Mouse (Mus musculus) lung, embryonic 16.5 days (tissue): ENCODE results near the gene Macrod2. TPM values are rescaled to one million over a fixed set of nuclear protein-coding genes. Genes with fewer than 3 reads are reported as not detected.
A peak's percentile ranks its signal among the peaks of the same experiment; 100 is the strongest.

Experiments used
- ATAC-seq: fragments of 200-750 bp; cut with Nextera tagmentation; 2 replicates; pipeline ENCODE4 v1.8.0; 2017; ENCODE audit warnings: low read depth, mild to moderate bottlenecking, moderate library complexity
- H3K27ac ChIP-seq: fragments of 300-500 bp; sonication (generic); 2 replicates; pipeline ENCODE4 v1.5.1; 2014; ENCODE audit warnings: mild to moderate bottlenecking, control low read depth, low read length
- H3K27me3 ChIP-seq: fragments of 300-500 bp; sonication (generic); 2 replicates; pipeline ENCODE4 v1.6.1; 2014; ENCODE audit warnings: low read depth, low read length, mixed read lengths; ENCODE audit not compliant: control insufficient read depth, insufficient read depth
- H3K36me3 ChIP-seq: fragments of 300-500 bp; sonication (generic); 2 replicates; pipeline ENCODE4 v1.6.1; 2014; ENCODE audit warnings: low read length; ENCODE audit not compliant: control insufficient read depth, insufficient read depth
- H3K4me1 ChIP-seq: fragments of 300-500 bp; sonication (generic); replicated peaks from 2 replicates; pipeline ENCODE4 v1.6.1; 2014; ENCODE audit warnings: low read length, mixed read lengths; ENCODE audit not compliant: control insufficient read depth, insufficient read depth
- H3K4me2 ChIP-seq: fragments of 300-500 bp; sonication (generic); 2 replicates; pipeline ENCODE4 v1.6.1; 2014; ENCODE audit warnings: low read depth, low read length, control low read depth
- H3K4me3 ChIP-seq: fragments of 300-500 bp; sonication (generic); 2 replicates; pipeline ENCODE4 v1.5.1; 2014; ENCODE audit warnings: mild to moderate bottlenecking, low read length, control low read depth
- H3K9ac ChIP-seq: fragments of 300-500 bp; sonication (generic); 2 replicates; pipeline ENCODE4 v1.6.1; 2014; ENCODE audit warnings: low read length, control low read depth
- H3K9me3 ChIP-seq: fragments of 300-500 bp; sonication (generic); 2 replicates; pipeline ENCODE4 v1.6.1; 2016; ENCODE audit warnings: low read length; ENCODE audit not compliant: control insufficient read depth
- WGBS: fragments of 180-500 bp; shearing (Covaris S2); extraction: QIAGEN DNeasy Blood & Tissue Kit; methylation state at CpG from one replicate; pipeline ENCODE4 v1.1.7; 2014; 5-methylcytosine and 5-hydroxymethylcytosine counted together
- polyA plus RNA-seq: library from polyadenylated mRNA; unstranded; fragments of >200 nt; fragmentation: Nextera tagmentation; extraction: Ambion mirVana; gene quantifications from 2 replicates; pipeline ENCODE4 v1.2.1, GENCODE M21; 2015

Gene Macrod2
- polyA plus RNA-seq, 1 experiment from 2014 or later, result 32.1 TPM

GRCm38 (mm10) chr2:140475770-140476169 lies 80.7 kb downstream of the Macrod2 start:
- ATAC-seq, result no peak
- Histone ChIP-seq H3K4me2 (no peak overlapping the region), H3K4me1 (no peaks in the 10 kb centered on the region), H3K9ac (no peak overlapping the region), H3K9me3 (no peaks in the 10 kb centered on the region), H3K27me3 (no peaks in the 10 kb centered on the region), H3K27ac (no peak overlapping the region), H3K36me3 (no peaks in the 10 kb centered on the region), H3K4me3 (no peak overlapping the region)
- 79% methylated on average over 2 of the region's 2 CpGs for WGBS

GRCm38 (mm10) chr2:140476891-140477290 lies 81.8 kb downstream of the Macrod2 start:
- Histone ChIP-seq H3K4me3 (no peak overlapping the region), H3K27ac (no peak overlapping the region), H3K27me3 (no peaks in the 10 kb centered on the region), H3K9me3 (no peaks in the 10 kb centered on the region), H3K4me2 (no peak overlapping the region), H3K36me3 (no peaks in the 10 kb centered on the region), H3K9ac (no peak overlapping the region), H3K4me1 (no peaks in the 10 kb centered on the region)
- 78% methylated on average over 4 of the region's 4 CpGs for WGBS
- ATAC-seq, result no peak

GRCm38 (mm10) chr2:140482604-140483003 lies 87.5 kb downstream of the Macrod2 start:
- no peaks in the 10 kb centered on the region for H3K27me3 ChIP-seq
- H3K9ac ChIP-seq, result no peak overlapping the region
- no peaks in the 10 kb centered on the region for H3K36me3 ChIP-seq
- no peaks in the 10 kb centered on the region for H3K9me3 ChIP-seq
- WGBS, result 70% methylated on average over 2 of the region's 2 CpGs
- H3K27ac ChIP-seq, result no peak overlapping the region
- H3K4me2 ChIP-seq, result no peak overlapping the region
- no peak overlapping the region for H3K4me3 ChIP-seq
- no peaks in the 10 kb centered on the region for H3K4me1 ChIP-seq
- ATAC-seq, result no peak

- Histone ChIP-seq H3K4me1 (peaks cover 3% of the 10 kb centered on the region; the same call in 1 of the 2 replicates), H3K9me3 (no peaks in the 10 kb centered on the region), H3K27ac (no peak overlapping the region), H3K4me2 (no peak overlapping the region), H3K27me3 (no peaks in the 10 kb centered on the region), H3K9ac (no peak overlapping the region), H3K36me3 (no peaks in the 10 kb centered on the region), H3K4me3 (no peak overlapping the region)
- WGBS, result 44% methylated on average over 3 of the region's 3 CpGs
- 0 out of 2 replicates have a peak, but pooled peaks have one; percentile 15 for ATAC-seq
Measured at GRCm38 (mm10) chr2:140497688-140498087, 102.6 kb downstream of the Macrod2 start.

GRCm38 (mm10) chr2:140500951-140501350 lies 105.8 kb downstream of the Macrod2 start:
- no peaks in the 10 kb centered on the region for H3K27me3 ChIP-seq
- 10% methylated on average over 5 of the region's 5 CpGs for WGBS
- no peak overlapping the region for H3K27ac ChIP-seq
- peaks cover 3% of the 10 kb centered on the region; the same call in 1 of the 2 replicates for H3K4me1 ChIP-seq
- H3K36me3 ChIP-seq, result no peaks in the 10 kb centered on the region
- no peak overlapping the region for H3K4me3 ChIP-seq
- no peak overlapping the region for H3K4me2 ChIP-seq
- peak; percentile 78 for ATAC-seq
- no peaks in the 10 kb centered on the region for H3K9me3 ChIP-seq
- H3K9ac ChIP-seq, result no peak overlapping the region

- Histone ChIP-seq H3K4me3 (no peak overlapping the region), H3K4me2 (no peak overlapping the region), H3K36me3 (no peaks in the 10 kb centered on the region), H3K4me1 (no peaks in the 10 kb centered on the region), H3K27me3 (no peaks in the 10 kb centered on the region), H3K9ac (no peak overlapping the region), H3K9me3 (no peaks in the 10 kb centered on the region), H3K27ac (no peak overlapping the region)
- WGBS, result 93% methylated on average over 2 of the region's 2 CpGs
- no peak for ATAC-seq
Measured at GRCm38 (mm10) chr2:140521472-140521871, 126.4 kb downstream of the Macrod2 start.

GRCm38 (mm10) chr2:140530214-140530613 lies 135.1 kb downstream of the Macrod2 start:
- H3K27me3 ChIP-seq, result no peaks in the 10 kb centered on the region
- no peak overlapping the region for H3K4me3 ChIP-seq
- no peaks in the 10 kb centered on the region for H3K36me3 ChIP-seq
- ATAC-seq, result no peak
- H3K9me3 ChIP-seq, result no peaks in the 10 kb centered on the region
- H3K4me1 ChIP-seq, result no peaks in the 10 kb centered on the region
- no peak overlapping the region for H3K27ac ChIP-seq
- no peak overlapping the region for H3K9ac ChIP-seq
- H3K4me2 ChIP-seq, result no peak overlapping the region
- WGBS, result 70% methylated on average over 2 of the region's 2 CpGs

- Histone ChIP-seq H3K4me3 (no peak overlapping the region), H3K9ac (no peak overlapping the region), H3K9me3 (no peaks in the 10 kb centered on the region), H3K4me2 (no peak overlapping the region), H3K4me1 (peaks cover 4% of the 10 kb centered on the region; the same call in 1 of the 2 replicates), H3K36me3 (no peaks in the 10 kb centered on the region), H3K27ac (no peak overlapping the region), H3K27me3 (no peaks in the 10 kb centered on the region)
- ATAC-seq, result no peak
- WGBS, result 51% methylated on average over 3 of the region's 3 CpGs
Measured at GRCm38 (mm10) chr2:140532024-140532423, 136.9 kb downstream of the Macrod2 start.

- H3K4me1 ChIP-seq, result peaks cover 4% of the 10 kb centered on the region; the same call in 1 of the 2 replicates
- H3K4me2 ChIP-seq, result no peak overlapping the region
- no peak overlapping the region for H3K4me3 ChIP-seq
- H3K36me3 ChIP-seq, result no peaks in the 10 kb centered on the region
- H3K27ac ChIP-seq, result no peak overlapping the region
- WGBS, result 78% methylated on average over 9 of the region's 9 CpGs
- ATAC-seq, result no peak
- H3K9ac ChIP-seq, result no peak overlapping the region
- no peaks in the 10 kb centered on the region for H3K27me3 ChIP-seq
- no peaks in the 10 kb centered on the region for H3K9me3 ChIP-seq
Measured at GRCm38 (mm10) chr2:140532859-140533519, 137.9 kb downstream of the Macrod2 start.
